Mouse (Mus musculus) embryo, embryonic 10 days (tissue): Measurements from ENCODE around the gene Olfr161.
A peak's percentile ranks its signal among the peaks of the same experiment; 100 is the strongest.
"Not testable (repeated sequence)": the region's sequence is repeated elsewhere in the genome, so short reads cannot be mapped to it uniquely, and the experiment has no call there.

Experiments
- DNase-seq: peaks from one replicate; pipeline ENCODE4 v3.0.0-alpha.2; 2015; ENCODE audit warnings: low spot score

The Olfr161 gene

DNA sequence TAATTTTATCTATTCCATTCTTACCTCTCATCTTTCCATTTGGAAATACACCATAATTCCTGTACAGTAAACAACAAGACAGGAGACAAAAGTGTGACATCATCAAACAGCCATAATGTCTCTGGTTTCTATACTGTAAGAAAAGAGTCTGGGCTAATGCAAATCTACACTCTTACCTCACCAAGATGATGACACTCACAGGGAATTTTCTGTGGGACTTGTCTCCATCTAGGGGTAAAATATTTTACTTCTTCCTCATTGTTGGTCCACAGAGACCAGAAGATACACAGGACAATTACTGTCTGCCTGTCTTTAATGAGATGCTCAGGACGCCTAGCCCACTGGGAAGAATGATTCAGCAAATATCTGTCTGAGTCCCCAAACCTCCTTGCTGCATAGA, at the start of gene Olfr161:
TSS of gene Olfr161 (plus strand) at position 352 of the 400 bp plus-strand sequence.
- no peak for DNase-seq

DNA sequence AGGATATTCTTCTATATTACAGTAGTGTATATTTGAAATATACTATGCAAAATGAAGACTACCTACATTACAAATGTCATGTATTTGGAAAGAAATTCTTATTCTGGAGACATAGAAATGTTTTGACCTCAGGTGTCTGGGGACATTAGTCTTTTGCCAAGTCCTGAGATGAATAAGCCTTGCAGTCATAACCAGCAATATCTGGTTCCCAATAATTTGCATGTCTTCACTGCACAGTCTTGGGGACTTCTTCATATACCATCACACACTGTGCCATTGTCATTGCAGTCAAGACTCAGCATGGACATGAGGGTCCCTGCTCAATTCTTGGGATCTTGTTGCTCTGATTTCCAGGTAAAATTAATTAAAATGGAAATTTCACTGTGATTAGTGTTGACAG, 27.3 kb upstream of the Olfr161 start:
- no peak for DNase-seq

DNA sequence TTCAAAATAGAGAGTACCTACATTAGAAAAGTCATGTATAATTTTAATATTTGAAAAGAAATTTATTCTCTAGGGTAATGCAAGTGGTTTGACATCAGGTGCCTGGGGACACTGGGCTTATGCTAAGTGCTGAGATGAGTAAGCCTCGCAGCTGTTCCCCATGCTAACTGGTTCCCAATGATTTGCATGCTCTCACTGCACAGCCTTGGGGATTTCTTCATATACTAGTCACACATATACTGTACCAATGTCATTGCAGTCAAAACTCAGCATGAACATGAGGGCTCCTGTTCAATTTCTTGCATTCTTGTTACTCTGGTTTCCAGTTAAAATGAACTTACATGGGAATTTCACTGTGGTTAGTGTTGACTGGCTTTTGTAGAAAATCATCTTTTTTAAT, 13.2 kb upstream of the Olfr161 start:
- not testable (repeated sequence) for DNase-seq

DNA sequence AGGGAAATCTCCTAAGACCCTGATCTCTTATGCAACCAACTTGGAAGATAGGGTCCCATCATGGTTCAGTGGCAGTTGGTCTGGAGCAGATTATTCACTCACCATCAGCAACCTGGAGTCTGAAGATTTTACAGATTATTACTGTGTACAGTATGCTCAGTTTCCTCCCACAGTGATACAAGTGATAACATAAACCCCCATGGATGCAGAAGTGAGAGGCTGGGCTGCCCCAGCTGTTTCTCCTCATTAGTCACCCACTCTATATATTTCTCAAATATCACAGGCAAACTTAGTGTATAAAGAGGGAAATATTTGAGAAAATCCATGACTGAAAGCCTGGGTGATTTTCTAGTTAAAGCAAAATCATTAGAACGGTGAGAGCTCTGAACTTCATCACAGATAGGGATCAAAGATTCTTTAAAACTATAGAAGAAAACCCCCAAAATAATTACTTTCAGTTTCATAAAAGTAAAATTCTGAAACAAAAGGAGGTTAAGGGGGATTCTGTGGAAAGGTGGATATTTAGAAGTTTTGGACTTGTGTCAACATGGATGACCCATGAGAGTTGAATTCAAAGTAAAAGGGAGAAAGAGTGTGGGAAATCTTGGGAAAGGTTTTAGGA, 12.5 kb upstream of the Olfr161 start:
- DNase-seq = not testable (repeated sequence)

DNA sequence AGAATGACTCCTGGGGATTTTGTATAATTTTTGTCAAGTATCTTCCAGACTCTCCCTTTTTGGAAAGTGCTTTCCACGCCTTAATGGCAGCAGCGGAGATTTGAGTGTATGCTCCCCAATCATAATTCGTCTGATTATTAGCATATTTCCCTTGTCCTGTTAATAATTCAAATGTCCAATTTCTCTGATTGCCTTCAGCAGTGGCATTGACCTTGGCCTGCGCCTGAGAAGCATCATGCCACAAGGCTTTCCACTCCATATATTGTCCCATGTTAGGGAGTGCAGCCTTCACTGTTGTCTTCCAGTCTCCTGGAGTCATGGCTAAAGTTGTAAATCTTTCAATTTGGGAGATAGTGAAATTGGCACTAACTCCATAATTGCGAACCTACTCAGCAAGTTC, 40.5 kb downstream of the Olfr161 start:
- not testable (repeated sequence) for DNase-seq

DNA sequence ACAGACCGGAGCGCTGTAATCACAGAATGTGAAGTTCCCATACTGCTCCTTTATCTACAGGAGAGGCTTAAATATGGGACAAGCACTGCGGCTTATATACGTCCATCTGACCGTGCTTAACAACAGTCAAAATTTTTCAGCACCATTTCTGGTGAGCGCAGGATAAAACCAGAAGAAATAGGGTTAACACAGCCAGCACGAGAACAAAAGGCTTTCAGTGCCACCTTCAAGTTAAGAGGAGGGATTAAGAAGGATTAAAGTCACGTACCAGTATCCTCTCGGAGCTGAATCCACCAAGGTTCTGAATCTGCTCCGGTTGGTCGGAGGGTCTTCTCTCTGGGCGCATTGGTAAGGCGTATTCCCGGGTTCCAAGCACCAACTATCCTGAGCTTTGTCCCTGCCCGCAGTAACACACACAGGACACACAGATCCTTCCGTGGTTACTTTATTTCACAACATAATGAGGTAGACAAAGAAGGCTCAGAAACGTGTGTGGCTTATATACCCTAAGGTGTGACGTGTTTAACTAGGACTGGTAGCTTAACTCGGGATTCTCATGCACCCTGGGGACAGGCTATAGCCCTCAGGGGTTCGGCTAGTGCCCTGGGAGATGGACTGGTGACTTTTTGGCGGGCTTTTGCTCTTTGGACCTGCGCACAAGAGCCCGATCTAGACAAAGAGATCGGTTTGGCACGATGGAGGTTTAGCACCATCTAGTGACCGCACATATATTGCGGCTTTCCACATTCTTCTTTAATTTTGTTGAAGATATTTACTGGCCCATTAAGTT, 41.9 kb downstream of the Olfr161 start:
- peak; percentile 20 for DNase-seq
